Mouse (Mus musculus): ENCODE data around the gene Tubd1. TPM values are rescaled to one million over a fixed set of nuclear protein-coding genes. Genes with fewer than 3 reads are reported as not detected.

Tubd1 gene
- polyA plus RNA-seq, 1 experiment from 2014 or later, result 11.9 TPM

DNA sequence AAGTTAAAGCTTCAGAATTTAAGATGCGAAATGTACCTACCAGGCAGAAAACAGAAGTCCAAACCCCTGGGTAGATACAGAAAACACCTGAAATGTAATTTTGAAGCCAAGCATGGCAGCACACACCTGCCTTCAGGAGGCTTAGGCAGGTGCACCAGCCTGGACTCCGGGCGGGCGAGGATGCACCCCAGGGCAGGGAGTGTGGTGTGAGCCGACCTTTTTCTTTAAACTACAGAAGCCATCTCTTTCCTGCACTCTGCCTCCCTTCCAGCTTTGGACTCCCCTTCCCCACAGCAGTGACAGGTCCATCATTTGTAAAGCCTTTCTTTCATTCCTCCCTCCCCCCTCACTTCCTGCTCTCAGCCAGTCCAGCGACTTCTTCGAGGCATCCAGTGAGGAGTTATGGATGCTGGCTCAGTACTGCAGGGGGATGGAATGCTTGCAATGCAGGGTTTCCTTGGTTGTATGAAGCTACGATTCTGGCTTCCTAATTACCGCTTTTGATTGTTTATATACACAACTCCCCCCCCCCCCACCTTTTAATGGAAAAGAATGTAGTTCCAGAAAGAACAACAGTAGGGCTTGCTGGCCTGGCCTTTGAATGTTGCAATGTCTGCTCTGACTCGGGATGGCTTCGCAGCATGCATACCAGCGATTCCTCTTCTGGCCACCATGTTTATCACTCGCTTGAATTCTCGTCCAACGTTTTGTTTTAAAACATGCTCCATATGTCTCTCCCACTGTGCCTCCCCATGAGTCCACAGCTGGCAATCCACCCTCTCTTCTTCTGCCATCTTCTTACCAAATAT is 26.5 kb downstream of the Tubd1 start:
- H3K9ac ChIP-seq, result no peak overlapping the region
- H3K4me1 ChIP-seq, result no peaks in the 10 kb centered on the region
- H3K27ac ChIP-seq, result no peak overlapping the region; the same call in 1 of the 2 replicates
- H3K9me3 ChIP-seq, result no peaks in the 10 kb centered on the region
- no peaks in the 10 kb centered on the region for H3K36me3 ChIP-seq
- no peak overlapping the region for H3K4me3 ChIP-seq
- no peak overlapping the region; the same call in 1 of the 2 replicates for H3K4me2 ChIP-seq (replicated peaks)
- 58% methylated on average over 15 of the region's 15 CpGs for WGBS
- no peaks in the 10 kb centered on the region for H3K27me3 ChIP-seq (replicated peaks)
- ATAC-seq (ENCODE audit: low FRiP score, low read depth), result no peak

DNA sequence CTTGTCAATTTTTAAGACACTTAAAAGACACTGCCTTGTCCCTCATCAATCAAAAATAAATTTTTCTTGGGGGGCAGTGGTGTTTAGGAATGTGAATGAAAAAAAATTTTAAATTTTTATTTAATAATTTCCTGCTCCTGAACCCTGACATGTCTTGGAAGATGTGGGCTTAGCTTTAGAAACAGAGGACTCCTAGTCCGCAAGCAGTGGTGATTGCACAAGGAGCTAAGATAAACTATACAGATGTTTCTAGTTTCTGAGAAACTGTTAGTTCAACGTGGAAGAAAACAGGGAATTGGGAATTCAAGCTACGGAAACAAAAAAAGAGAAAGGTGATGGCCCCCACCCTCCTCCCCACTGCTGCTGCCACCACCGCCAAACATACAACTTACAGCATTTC is 27.1 kb downstream of the Tubd1 start:
- Histone ChIP-seq H3K27me3 (replicated peaks) (no peaks in the 10 kb centered on the region), H3K9ac (no peak overlapping the region), H3K4me3 (no peak overlapping the region), H3K36me3 (no peaks in the 10 kb centered on the region), H3K4me1 (no peaks in the 10 kb centered on the region), H3K4me2 (replicated peaks) (no peak overlapping the region), H3K9me3 (no peaks in the 10 kb centered on the region), H3K27ac (no peak overlapping the region)
- 73% methylated on average over 4 of the region's 4 CpGs for WGBS
- no peak for ATAC-seq (ENCODE audit: low FRiP score, low read depth)

DNA sequence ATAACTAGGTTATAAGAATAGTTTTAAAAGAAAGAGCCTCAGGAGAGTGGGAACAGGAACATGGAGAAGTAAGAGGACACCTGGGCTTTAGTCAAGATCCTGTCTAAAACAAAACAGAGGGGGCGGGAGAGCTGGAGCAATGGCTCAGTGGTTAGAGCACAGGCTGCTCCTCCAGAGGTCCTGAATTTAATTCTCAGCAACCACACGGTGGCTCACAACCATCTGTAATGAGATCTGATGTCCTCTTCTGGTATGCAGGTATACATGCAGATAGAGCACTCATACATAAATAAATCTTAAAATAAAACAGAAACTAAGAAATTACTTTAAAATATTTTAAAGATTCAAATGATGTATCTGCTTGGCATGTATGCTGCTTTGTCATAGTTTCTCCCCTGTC is 27.8 kb downstream of the Tubd1 start:
- H3K4me3 ChIP-seq, result no peak overlapping the region
- H3K9ac ChIP-seq, result no peak overlapping the region
- no peaks in the 10 kb centered on the region for H3K4me1 ChIP-seq
- H3K27ac ChIP-seq, result no peak overlapping the region
- ATAC-seq (ENCODE audit: low FRiP score, low read depth), result no peak
- H3K9me3 ChIP-seq, result no peaks in the 10 kb centered on the region
- 77% methylated on average over 2 of the region's 2 CpGs for WGBS
- H3K36me3 ChIP-seq, result no peaks in the 10 kb centered on the region
- no peak overlapping the region for H3K4me2 ChIP-seq (replicated peaks)
- no peaks in the 10 kb centered on the region for H3K27me3 ChIP-seq (replicated peaks)

DNA sequence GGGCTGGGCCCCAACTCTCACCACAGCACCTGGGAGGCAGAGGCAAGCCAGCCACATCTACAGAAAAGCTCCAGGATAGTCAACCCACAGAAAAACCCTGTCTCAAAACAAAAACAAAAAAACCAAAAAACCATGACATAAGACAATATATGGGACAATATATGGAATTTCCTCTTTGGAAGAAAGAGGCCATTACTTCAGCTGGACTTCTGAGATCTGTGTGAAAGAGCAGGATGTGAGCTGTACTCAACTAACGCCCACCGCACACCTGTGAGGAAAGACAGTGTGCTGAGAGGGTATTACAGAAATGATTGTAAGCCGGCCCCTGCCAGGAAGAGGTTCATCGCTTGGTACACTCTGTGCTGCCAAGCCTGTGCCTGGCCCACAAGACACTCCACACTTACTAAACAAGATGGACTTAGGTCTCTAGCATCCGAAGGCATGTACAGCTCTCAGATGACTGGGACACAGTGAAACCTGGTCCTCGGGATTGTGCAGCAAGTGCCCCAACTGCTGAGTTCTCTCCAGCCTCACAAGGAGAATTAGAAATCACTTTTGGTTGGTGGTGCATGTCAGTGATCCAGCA is 28.9 kb downstream of the Tubd1 start:
- Histone ChIP-seq H3K4me1 (no peaks in the 10 kb centered on the region), H3K4me3 (no peak overlapping the region), H3K27me3 (replicated peaks) (no peaks in the 10 kb centered on the region), H3K9me3 (no peaks in the 10 kb centered on the region), H3K36me3 (no peaks in the 10 kb centered on the region), H3K9ac (no peak overlapping the region), H3K4me2 (replicated peaks) (no peak overlapping the region), H3K27ac (no peak overlapping the region)
- 89% methylated on average over 6 of the region's 6 CpGs for WGBS
- ATAC-seq (ENCODE audit: low FRiP score, low read depth), result no peak

DNA sequence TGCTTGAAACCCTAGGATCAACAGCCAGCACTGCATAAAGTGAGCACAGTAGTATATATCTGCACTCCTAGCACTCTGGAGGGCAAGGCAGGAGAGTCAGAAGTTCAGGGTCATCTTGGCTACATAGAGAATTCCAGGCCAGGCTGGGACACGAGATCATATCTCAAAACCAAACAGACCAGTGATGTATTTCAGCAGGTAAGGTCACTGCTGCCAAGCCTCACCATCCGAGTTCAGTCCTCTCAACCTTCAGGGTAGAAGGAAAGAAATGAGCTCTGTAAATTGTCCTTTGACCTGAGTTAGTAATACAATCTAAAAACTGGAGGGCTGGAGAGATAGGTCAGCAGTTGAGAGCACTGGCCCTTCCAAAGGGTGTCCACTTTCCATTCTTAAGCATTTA is 29.6 kb downstream of the Tubd1 start:
- Histone ChIP-seq H3K9me3 (no peaks in the 10 kb centered on the region), H3K9ac (no peak overlapping the region), H3K27ac (no peak overlapping the region), H3K4me3 (no peak overlapping the region), H3K27me3 (replicated peaks) (no peaks in the 10 kb centered on the region), H3K4me1 (no peaks in the 10 kb centered on the region), H3K36me3 (no peaks in the 10 kb centered on the region), H3K4me2 (replicated peaks) (no peak overlapping the region)
- 75% methylated on average over 2 of the region's 2 CpGs for WGBS
- no peak for ATAC-seq (ENCODE audit: low FRiP score, low read depth)

DNA sequence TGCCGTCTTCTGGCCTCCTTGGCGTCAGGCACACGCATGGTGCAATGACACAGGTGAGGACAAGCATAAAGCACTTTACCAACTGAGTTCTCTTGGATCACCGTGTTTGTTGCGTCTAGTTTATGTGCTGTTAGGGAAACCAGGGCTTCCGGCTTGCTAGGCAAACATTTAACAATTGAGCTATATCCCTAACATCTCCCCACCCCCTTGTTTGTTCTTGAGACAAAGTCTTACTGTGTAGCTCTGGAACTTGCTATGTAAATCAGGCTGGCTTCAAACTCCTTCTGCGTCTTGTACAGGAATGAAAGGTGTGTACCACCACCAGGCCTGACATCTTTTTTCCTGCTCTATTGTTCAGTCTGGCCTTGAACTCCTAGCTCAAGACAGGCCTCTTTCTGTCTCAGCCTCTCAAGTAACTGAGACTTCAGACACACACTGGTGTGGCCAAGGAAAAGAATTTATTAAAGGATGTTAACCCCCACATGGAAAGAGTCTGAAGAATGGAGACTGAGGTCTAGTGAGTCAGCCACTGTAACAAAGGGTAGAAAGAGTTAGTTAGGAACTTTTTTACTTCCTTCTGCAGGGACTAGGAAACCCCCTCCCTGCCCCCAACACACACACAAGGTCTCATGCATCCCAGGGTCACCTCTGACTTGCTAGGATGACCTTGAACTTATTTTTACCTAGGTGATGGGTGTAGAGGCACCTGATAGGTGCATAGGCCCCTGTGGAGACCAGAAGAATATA is 31.0 kb downstream of the Tubd1 start:
- H3K36me3 ChIP-seq, result no peaks in the 10 kb centered on the region
- no peaks in the 10 kb centered on the region for H3K27me3 ChIP-seq (replicated peaks)
- no peak overlapping the region for H3K9ac ChIP-seq
- H3K9me3 ChIP-seq, result no peaks in the 10 kb centered on the region
- H3K4me2 ChIP-seq (replicated peaks), result no peak overlapping the region
- H3K4me3 ChIP-seq, result no peak overlapping the region
- no peak for ATAC-seq (ENCODE audit: low FRiP score, low read depth)
- WGBS, result 82% methylated on average over 7 of the region's 7 CpGs
- no peaks in the 10 kb centered on the region for H3K4me1 ChIP-seq
- H3K27ac ChIP-seq, result no peak overlapping the region

DNA sequence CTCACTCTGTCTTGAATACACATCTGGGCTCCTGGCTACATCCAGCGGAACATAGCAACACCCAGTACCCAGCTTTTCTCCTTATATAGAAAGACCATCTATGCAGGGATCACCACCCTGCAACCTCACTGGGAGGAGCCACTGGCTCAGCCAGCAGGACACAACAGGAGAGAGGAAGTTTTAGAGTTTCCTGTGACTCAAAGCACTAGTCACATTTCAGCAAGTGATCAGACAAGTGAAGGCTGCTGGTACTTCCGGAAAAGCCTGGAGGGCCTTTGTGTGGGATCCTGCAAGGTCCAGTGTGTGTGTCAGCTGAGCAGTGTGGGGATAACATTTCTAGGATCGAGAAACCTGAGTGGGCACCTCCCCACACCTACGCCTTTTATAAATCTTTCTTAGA is 32.4 kb downstream of the Tubd1 start:
- H3K4me2 ChIP-seq (replicated peaks), result no peak overlapping the region
- no peaks in the 10 kb centered on the region for H3K9me3 ChIP-seq
- no peak for ATAC-seq (ENCODE audit: low FRiP score, low read depth)
- no peaks in the 10 kb centered on the region for H3K36me3 ChIP-seq
- WGBS, result 83% methylated on average over 4 of the region's 4 CpGs
- no peaks in the 10 kb centered on the region for H3K27me3 ChIP-seq (replicated peaks)
- no peak overlapping the region for H3K27ac ChIP-seq
- no peaks in the 10 kb centered on the region for H3K4me1 ChIP-seq
- no peak overlapping the region for H3K4me3 ChIP-seq
- no peak overlapping the region for H3K9ac ChIP-seq

DNA sequence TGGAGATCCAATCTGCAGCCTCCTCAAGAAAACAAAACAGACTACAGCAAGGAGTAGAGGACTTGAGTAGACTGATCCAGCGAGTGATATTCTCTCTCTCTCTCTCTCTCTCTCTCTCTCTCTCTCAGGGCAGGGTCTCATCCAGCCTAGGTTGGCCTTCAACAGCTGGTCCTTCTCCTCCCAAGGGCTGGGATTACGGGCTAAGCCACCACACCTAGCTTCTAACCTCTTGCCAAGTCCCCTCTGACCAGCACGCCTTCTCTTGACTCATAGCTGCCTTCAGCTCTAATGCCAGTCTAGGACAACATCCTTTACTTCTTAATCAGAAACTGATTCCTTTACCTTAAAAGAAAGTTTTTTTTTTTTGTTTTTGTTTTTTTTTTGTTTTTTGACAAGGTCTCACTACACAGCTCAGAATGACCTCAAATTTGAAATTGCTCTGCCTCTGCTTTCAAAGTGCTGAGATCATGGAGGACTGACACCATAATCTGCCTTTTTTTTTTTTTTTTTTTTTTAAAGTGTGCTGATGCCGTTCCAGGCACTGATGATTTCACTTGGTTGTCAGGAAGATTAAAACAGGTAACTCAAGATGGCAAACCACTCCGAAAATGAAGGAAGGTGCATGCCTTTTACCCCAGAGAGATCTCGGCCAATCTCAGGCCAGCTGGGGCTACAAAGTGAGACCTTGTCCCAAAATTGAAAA is 33.5 kb downstream of the Tubd1 start:
- Histone ChIP-seq H3K9ac (no peak overlapping the region), H3K36me3 (no peaks in the 10 kb centered on the region), H3K27me3 (replicated peaks) (no peaks in the 10 kb centered on the region), H3K9me3 (no peaks in the 10 kb centered on the region), H3K4me1 (no peaks in the 10 kb centered on the region), H3K4me2 (replicated peaks) (no peak overlapping the region), H3K27ac (no peak overlapping the region), H3K4me3 (no peak overlapping the region)
- no peak for ATAC-seq (ENCODE audit: low FRiP score, low read depth)
- WGBS, result 86% methylated on average over 6 of the region's 6 CpGs

DNA sequence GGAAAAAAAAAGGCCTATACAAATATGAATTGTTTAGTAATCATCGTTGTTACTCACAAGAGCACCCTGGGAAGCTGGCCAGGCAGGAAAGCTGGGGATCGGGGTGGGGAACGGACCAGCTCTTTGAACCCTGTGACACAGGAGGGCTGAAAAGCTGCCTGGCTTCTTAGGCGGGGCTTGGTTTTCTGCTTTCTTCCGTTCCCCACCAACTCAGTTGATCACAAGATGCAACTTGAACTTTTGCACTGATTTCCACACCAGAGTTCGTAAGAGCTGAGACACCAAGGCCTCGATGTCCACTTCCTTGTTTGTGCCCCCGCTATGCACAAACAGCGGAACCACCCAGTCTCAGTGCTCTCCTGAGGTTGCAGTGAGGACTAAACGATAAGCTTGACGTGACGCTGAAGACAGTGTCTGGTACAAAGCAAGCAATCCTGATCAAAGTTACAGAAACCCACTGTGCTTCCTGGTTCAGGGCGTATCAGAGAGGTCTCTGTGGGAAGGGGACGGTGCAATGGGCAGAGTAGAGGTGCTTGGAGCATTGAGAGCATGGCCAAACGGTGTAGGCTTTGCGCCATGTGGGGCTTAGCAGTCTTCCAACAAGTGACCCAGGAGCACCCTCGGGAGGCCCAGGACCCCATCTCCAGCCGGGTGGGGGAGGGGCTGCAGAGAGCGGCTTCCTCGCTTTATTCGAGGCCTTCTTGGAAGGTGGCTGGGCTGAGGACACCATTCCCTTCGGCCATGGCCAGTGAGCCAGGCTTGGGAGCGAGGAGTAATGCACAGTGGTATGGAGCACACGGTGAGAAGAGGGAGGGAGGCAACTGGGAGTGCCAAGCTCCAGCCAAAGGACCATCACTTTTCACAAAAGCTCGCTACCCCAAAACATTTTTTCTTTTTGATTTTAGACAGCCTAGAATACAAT is 34.3 kb downstream of the Tubd1 start:
- ATAC-seq (ENCODE audit: low FRiP score, low read depth), result no peak
- H3K4me1 ChIP-seq, result no peaks in the 10 kb centered on the region
- H3K4me3 ChIP-seq, result no peak overlapping the region
- no peak overlapping the region for H3K27ac ChIP-seq
- no peaks in the 10 kb centered on the region for H3K27me3 ChIP-seq (replicated peaks)
- 78% methylated on average over 25 of the region's 25 CpGs for WGBS
- no peak overlapping the region for H3K9ac ChIP-seq
- H3K4me2 ChIP-seq (replicated peaks), result no peak overlapping the region
- H3K36me3 ChIP-seq, result no peaks in the 10 kb centered on the region
- H3K9me3 ChIP-seq, result no peaks in the 10 kb centered on the region

DNA sequence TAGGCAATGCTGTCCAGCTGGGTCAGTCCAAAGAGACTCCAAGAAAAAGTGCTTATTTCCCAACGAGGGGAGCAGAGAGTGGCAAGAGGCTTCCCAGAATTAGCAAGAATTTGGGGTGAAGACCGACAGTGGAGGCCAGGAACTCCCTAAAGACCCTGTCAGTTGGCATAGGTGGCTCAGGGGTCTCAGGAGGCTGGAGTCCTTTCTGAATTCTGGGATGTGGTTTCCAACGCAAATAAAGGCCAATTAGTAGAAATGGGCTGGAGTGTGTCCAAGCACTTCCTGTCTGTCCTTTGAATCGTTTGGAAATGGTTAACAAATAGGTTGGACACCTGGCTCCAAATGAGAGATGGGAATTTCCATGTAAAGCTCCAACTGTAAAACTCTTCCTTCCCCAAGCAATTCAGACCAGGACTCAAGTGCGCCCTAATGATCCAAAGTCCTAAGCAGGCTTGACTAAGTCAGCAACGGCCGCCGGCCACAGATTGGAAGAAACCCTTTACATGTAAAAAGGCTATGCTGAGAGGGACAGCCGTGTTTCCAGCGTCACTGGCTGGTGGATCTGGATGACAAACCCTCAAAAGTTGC is 35.0 kb downstream of the Tubd1 start:
- Histone ChIP-seq H3K4me2 (replicated peaks) (no peak overlapping the region), H3K4me3 (no peak overlapping the region), H3K27me3 (replicated peaks) (no peaks in the 10 kb centered on the region), H3K27ac (no peak overlapping the region), H3K36me3 (no peaks in the 10 kb centered on the region), H3K4me1 (no peaks in the 10 kb centered on the region), H3K9ac (no peak overlapping the region), H3K9me3 (no peaks in the 10 kb centered on the region)
- no peak for ATAC-seq (ENCODE audit: low FRiP score, low read depth)
- 87% methylated on average over 10 of the region's 10 CpGs for WGBS

Measured in neural tube, embryonic 12.5 days (tissue).